Mouse (Mus musculus) CH12F3 (cell line): ENCODE measurements around the gene Usp6nl.

Experiments
- in situ Hi-C: fragments of 300-500 bp; cut with MboI; formaldehyde crosslinking; loops from 2 replicates; pipeline ENCODE4 v1.14.3; 2020; ENCODE audit warnings: low sequenced_read_pairs

The Usp6nl gene

DNA sequence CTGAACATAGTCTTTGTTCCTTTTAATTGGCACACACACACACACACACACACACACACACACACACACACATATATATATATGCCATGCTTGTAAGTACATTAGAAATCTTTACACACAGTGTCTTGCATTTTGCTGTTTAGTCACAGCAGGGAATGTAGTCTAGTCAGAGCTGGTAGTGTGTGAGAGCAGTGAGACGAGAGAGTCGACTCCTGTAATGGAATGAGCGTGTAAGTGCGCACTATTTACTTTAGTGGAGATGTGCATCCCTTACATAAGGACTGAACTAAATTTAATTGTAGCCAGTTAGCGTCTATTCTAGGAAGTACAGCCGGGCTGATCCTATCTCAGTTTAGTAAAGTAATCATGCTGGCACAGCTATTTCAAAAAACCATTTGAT, 44.5 kb downstream of the Usp6nl start:
- in situ Hi-C loops, result no loop called here

DNA sequence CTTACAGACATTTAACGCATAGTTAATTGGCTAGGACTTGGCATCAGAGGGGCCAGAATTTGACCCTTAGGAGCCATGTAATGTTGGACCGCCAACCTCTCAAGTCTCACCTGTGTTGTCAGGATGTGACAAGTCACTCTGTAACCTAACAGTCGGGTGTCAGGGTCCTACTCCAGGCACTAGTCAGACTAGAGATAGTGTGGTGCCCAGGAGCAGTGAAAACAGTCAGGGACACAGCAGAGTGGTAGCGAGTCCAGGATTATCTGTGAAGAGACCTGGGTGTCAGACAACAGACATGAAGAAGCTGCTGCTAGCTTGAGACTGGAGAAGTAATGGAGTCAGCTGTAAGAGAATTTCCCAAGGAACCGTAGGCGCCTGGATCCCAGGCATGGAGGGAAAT, 45.0 kb downstream of the Usp6nl start:
- in situ Hi-C loops, result no loop called here

DNA sequence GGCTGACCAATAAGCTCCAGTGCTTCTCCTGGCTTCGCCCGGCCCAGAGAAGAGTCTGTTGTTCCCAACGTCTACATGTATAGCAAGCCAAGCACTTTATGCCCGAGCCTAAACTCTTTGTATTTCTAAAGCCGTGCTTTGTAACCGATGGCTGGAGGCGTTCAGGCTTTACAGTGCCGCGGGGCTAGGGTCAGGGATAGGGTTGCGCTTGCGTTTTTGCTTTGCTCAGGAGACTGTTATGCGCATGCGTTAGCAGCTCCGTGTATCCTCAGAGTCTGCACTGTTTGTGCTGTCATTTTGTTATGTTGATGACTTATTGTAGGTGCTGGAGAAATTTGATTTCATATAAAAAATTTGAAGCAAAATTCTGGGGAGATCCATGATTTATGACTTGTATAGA, 51.7 kb downstream of the Usp6nl start:
- in situ Hi-C loops, result no loop called here

DNA sequence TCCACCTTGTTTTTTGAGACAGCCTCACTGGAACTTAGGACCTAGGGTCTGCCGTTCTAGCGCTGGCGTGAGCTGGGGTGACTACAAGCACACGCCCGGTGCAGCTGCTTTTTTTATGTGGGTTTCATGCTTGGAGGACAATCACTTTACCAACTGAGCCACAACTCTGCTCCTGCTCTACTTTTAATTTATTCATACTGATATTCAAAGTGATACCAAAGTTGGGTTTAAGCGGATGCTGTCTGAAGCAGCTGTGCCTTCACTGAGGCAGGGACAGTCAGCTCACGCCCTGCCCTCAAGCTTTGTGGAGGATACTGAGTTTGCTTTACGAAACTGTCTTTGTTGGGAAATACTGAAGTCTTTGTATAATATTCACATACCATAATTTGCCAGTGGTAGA, 53.6 kb downstream of the Usp6nl start:
- in situ Hi-C loops, result no loop called here

DNA sequence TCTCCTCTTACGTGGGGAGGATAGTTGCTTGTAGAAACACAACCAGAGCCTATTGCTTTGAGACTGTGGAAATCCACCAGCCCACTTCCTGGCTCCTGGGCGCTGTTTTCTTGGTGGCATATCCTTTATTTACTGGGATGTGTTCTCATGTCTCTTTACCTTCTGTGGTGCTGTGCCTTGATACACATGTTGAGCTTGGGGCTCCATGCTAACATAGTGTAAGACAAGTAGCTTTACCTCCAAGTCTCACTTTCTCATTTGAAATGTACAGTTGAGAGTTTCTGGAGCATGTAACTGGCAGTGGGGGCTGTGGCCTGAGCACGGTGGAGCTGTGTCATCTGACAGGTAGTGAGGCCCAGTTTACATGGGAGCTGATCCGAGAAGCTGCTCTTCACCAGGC, 54.5 kb downstream of the Usp6nl start:
- in situ Hi-C loops, result no loop called here

DNA sequence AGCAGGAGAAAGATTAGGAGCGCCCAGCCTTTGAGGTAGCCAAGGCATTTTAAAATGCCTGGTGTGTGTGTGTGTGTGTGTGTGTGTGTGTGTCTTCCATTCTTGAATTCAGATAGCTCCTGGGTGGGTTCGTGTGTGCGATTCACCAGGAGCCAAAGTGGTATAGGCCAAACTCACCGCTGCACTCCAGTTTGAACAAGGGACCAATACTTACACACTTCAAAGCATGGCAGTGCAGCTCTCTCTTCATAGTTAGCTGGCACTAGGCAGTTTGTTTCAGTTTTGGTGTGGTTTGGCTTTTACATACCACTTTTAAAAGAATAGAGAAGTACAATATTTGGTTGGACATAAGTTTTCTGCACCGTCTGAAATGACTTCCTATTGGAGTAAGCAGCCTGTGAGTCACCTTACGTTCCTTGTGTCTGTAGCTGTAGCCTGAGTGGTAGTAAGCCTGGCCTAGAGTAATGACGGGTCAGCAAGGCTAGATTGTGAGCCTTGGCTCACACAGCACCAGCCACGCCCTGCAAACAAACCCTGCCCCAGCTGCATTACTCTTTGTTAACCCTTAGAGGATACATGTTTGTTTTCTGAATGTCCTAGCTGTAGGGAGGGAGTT, 56.2 kb downstream of the Usp6nl start:
- in situ Hi-C loops, result no loop called here

DNA sequence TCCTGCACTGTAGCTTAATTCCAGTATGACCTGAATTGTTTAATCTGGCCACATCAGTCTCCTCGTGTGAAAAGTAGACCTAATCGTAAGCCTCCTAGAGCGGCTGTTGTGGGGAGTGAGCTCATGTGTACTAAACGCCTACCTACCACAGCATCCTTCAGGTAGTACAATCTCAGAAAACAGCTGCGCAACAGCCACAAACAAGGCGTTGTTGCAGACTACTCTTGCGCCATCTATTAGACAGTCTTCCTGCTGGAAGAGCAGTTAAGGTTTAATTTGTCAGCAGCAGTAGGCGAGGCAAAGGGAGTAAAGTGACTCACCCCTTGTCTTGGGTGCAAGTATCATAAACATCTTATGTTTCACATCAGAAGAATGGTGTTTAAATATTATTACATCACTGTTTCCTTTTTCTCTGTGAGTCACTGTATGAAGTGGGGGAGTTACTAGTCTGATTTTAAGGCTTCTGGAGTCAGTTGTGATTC, 57.3 kb downstream of the Usp6nl start:
- in situ Hi-C loops, result no loop called here

DNA sequence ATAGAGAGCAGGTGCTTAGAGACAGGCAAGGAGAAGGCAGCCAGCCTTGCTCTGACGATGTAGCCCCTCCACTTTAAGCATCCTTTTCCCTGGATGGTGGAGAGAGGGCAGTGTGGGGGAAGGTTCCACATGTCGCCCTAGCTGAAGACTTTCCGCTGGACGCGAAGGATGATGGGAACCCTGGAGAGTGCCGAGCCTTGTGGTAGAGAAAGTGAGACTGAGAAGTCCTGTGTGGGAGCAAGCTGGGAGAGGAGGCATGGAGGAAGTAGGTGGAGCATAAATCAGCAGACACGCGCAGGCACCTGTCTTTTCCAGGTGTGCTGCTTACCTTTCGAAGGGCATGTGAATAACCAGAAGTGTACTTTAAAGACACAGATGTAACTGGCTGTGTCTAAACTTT, 57.9 kb downstream of the Usp6nl start:
- in situ Hi-C loops, result no loop called here

DNA sequence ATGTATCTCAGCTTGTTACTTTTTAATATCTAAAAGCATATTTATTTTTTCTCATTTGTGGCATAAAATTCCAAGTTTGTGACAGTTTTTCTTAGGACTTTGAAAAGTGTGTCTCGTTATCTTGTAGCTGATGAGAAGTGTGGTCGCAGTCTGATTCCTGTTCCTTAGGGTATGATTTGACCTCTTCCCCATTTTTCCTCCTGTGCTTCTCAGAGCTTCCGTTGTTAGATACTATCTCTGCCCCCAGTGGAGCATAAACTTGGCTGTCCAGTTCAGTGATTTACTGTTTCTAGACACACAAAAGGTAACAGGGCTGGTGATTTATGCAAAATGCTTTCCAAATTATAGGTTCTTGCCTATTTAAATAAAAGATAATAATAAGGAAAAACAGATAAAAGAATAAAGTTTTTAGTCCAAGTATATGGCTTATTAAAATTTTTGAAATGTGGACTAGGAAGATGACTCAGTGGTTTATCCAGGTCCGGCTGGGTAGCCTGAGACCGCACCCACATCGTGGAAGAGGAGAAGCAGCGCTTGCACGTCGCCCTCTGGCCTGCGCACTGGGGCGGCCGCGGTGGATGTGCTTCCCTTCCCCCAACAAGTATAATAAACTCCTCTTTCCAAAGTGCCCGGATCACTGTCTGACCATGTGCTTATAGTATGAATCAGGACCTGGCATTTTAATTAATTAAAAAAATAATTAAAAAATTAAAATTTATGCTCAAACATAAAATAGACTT, 62.1 kb downstream of the Usp6nl start:
- in situ Hi-C loops, result no loop called here

DNA sequence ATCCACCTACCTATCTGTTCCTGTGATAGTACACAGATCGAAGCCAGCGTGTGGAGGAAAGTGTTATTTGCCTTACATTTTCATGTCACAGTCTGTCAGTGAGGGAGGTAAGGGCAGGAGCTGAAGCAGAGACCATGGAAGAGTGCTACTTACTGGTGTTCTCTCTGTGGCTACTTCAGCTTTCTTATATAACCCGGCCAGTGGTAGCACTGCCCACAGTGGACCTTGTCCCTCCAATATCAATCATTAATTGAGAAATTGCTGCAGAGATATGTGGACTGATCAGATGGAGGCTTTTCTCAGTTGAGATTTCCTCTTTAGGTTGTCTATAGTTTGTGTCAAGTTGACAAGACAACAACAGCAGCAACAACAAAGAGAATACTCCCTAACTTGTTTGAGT, 66.7 kb downstream of the Usp6nl start:
- in situ Hi-C loops, result no loop called here

DNA sequence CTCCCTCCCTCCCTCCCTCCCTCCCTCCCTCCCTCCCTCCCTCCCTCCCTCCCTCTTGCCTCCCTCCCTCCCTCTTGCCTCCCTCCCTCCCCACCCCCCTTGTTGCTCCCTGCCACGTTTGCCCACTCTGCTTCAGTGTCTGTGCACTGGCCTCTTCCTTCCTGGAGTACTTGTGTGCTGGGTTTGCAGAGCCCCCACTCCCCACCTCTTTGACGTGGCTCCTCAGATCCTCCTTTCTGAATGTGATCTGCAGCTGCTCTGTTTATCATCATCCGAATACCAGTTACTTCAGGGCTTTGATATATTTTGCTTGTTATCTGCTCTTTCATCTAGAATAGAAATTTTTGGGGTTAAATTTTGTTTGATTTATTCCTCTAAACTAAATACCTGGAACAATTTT, 68.8 kb downstream of the Usp6nl start:
- in situ Hi-C loops, result no loop called here

DNA sequence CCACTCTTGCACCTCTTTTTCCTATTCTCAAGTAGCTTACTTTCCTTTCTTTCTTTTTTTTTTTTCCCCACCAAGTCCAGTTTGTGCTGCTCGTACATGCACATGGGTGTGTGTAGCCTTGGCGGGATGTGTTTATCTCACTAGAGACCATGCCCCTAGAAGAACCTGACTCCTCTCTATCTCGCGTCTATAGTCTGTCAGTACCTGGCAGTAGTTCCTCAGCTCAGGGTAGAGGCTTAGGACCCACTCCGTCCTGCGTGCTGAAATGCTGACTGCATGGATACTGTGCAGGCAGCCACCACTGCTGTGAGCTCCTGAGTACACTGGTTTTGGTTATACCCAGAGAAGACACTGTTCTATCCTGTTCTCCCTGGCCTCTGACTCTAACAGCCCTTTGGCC, 69.5 kb downstream of the Usp6nl start:
- in situ Hi-C loops, result no loop called here

DNA sequence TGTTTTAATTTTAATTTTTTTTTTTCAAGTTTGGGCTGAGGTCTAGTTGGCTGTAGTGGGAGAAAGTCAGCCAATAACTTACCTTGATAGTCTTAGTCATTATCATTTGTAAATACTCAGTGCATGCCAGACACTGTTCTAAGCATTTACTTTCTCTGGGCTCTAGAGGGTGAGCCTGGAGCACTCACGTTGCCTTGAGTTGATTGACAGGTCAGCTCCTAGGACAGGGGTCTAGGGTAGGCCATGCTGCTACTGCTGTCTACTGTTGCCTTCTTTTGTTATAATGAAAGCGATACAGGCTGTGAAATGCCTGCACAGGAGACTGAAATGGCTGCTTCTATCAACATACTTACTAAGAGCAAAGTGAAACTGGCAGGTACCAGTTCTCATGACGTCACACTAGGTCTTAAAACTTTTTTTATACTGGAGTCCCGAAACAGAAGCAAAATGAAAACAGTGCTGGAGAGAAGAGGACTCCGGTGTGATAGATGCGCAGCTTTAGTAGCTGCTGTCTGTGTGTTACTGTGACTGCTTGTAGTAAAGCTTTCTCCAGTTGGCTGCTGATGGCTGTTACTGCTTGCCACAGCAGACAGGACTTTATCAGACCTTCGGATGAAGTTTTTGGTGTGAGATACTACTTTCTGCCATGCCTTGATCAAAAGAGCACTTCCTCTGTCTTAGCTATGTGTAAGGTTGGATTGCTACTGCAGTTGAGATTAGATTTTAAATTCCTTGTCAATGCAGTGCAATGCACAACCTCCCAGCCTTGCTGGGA, 73.6 kb downstream of the Usp6nl start:
- in situ Hi-C loops, result no loop called here

DNA sequence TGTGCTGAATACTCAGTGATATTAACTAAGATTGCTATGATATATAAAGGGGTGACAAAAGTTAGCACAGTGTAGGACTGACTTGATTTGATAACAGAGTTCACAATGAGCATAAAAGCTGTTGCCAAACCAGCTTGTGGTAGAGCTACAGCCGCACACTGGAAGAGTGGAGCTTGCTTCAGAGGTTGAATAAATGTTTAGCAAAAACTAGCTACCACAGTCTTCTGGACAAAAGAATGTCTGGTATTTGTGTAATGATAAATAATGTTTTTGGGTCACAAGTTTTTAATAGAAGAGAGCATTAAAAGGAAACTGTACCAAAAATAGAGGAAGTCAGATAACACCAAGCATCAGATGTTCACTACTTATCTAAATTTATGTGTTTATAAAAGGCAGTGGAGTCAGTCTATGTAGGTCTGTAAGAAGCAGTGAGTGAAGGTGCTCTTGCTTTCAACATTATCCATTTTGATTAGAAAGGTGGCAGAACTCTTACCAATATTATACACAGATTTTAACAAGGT, 74.2 kb downstream of the Usp6nl start:
- in situ Hi-C loops, result no loop called here

DNA sequence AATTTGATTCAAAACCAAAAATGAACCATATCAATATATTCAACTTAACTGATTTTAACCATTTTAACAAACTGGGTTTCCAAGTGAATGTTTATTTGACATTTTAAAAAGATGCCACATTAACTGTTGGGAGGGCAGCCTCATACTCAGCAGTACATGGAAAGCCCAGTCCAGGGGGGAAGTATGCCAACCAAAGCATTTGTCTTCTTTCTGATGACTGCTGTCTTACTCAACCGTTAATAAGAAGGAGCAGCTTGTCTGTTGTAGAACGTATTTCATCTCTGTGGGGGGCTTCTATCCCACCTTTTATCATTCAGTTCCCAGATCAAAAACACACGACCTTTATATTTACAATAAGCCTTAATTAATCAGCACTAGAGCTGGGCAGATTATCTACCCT, 74.7 kb downstream of the Usp6nl start:
- in situ Hi-C loops, result no loop called here

DNA sequence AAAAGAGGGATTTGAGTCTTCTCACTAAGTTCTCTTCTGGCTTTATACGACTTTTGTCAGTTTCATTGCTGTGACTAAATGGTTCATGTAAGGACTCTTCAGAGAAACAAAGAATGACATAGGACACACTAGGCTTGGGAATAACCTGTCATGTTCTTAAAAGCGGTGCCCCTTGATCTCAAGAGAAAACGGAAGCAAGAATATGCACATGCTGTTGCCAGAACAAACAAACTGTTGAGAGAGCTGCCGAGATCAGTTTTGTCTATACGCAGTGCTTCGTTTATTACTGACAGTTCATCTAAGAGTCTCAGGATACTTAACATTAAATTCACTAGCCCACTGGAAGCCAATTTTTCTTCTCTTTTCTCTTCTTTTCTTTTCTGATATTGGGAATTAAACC, 76.4 kb downstream of the Usp6nl start:
- in situ Hi-C loops, result no loop called here

DNA sequence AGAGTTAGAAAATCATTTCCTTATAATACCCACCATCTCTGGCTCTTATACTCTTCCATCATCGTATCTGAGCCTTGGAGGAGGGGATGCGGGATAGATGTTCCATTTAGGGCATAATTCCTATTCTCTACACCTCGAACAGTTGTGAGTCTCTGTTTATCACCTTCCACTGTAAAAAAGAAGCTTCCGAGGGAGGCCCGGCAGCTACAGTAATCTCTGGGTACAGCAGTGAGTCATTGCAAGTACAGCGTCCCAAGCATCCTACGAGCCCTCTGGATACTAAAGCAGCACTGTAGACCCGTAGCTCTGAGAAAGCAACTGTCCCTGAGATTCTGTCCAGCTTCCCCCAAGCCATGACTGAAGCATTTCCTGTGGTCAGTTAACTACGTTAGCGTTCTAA, 78.6 kb downstream of the Usp6nl start:
- in situ Hi-C loops, result no loop called here

DNA sequence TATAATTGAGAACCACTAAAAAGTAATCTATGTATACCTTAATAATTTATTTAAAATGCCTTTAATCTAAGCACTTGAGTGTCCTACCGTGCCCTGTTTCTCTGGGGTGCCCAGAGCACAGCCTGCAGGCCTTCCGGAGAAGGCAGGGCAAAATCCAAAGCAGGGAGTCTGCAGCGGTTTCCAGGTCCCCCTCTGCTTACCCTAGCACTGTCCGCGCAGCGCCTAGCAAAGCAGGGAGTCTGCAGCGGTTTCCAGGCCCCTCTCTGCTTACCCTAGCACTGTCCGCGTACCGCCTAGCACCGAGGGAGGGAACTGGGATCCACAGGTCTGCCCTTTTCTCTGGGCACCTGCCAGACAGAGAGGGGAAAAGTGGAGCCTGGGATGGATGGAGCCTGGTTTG, 80.9 kb downstream of the Usp6nl start:
- in situ Hi-C loops, result no loop called here

DNA sequence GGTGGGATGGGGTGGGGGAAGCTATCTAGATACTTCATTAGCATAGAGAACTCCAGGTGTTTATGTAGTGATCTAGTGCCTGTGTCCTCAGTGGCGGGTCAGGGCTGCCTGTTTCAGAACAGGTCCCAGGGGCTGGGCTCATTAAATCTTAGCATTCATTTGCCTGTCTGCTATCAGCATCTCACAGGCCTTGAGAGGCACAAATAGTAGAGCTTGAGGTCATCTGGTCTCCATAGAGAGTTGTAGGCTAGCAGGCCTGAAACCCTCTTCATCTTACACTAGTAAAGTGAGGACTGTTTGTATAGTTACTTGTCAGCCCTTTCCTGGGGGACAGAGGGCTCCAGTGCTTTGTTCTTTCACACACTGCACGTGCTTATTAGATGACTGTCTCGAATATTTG, 81.5 kb downstream of the Usp6nl start:
- in situ Hi-C loops, result no loop called here

DNA sequence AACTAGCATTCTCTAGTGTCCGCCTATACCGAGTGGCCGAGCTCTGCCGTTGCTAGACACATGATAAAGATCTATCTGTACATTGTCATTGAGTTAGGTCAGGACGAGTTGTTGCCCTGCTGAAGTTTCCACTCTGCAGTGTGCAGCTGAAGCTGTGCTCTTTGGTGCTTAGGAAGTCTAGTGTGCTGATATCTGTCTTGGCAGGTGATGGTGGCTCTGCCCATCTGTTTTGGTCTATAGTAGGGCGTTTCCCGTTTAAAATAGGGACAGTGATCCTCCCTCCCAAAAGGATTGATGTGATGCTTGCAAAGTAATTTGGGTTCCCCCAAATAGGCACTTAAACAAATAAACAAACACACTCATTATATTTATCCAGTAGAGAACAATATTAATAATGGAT, 82.2 kb downstream of the Usp6nl start:
- in situ Hi-C loops, result loop anchor here (5.0 kb wide), 1 partner anchor 182 kb away; no protein-coding TSS in a partner anchor
